Mouse (Mus musculus) lung, postnatal 0 days (tissue): ENCODE data around the gene Pgpep1.

ENCODE experiments used
- CTCF ChIP-seq: IDR thresholded peaks from 2 replicates; pipeline ENCODE4 v1.5.1; 2016; ENCODE audit warnings: antibody characterized with exemption, mild to moderate bottlenecking
- EP300 ChIP-seq: IDR thresholded peaks from 2 replicates; pipeline ENCODE4 v1.6.1; 2016; ENCODE audit warnings: antibody characterized with exemption, mild to moderate bottlenecking, control low read depth

- TF ChIP-seq CTCF (no peak), EP300 (no peak)
Measured at GRCm38 (mm10) chr8:70647343-70648163, 12.6 kb downstream of the Pgpep1 start.
